Mouse (Mus musculus) hindbrain, embryonic 14.5 days (tissue): ENCODE data around the gene Fam83e. TPM values are rescaled to one million over a fixed set of nuclear protein-coding genes. Genes with fewer than 3 reads are reported as not detected.

Experiments used
- ATAC-seq: fragments of 200-750 bp; cut with Nextera tagmentation; 2 replicates; pipeline ENCODE4 v1.8.0; 2017; ENCODE audit warnings: moderate number of reproducible peaks, mild to moderate bottlenecking, moderate TSS enrichment, moderate library complexity; ENCODE audit not compliant: low FRiP score
- DNase-seq: peaks from one replicate; pipeline ENCODE4 v3.0.0-alpha.2; 2015; ENCODE audit warnings: low spot score
- H3K27ac ChIP-seq: fragments of 300-500 bp; sonication (generic); 2 replicates; pipeline ENCODE4 v1.5.1; 2014; ENCODE audit warnings: mild to moderate bottlenecking, moderate library complexity
- H3K27me3 ChIP-seq: fragments of 300-500 bp; sonication (generic); 2 replicates; pipeline ENCODE4 v1.6.1; 2014; ENCODE audit warnings: mild to moderate bottlenecking, low read length, mixed read lengths; ENCODE audit not compliant: control insufficient read depth, insufficient read depth
- H3K36me3 ChIP-seq: fragments of 300-500 bp; sonication (generic); replicated peaks from 2 replicates; pipeline ENCODE4 v1.6.1; 2014; ENCODE audit not compliant: control insufficient read depth, insufficient read depth
- H3K4me1 ChIP-seq: fragments of 300-500 bp; sonication (generic); replicated peaks from 2 replicates; pipeline ENCODE4 v1.6.1; 2014; ENCODE audit warnings: antibody characterized with exemption, low read length, mixed read lengths; ENCODE audit not compliant: control insufficient read depth, insufficient read depth
- H3K4me2 ChIP-seq: fragments of 300-500 bp; sonication (generic); replicated peaks from 2 replicates; pipeline ENCODE4 v1.6.1; 2014; ENCODE audit warnings: mild to moderate bottlenecking, moderate library complexity
- H3K4me3 ChIP-seq: fragments of 300-500 bp; sonication (generic); replicated peaks from 2 replicates; pipeline ENCODE4 v1.5.1; 2014; ENCODE audit warnings: mild to moderate bottlenecking, low read length
- H3K9ac ChIP-seq: fragments of 300-500 bp; sonication (generic); 2 replicates; pipeline ENCODE4 v1.6.1; 2014
- H3K9me3 ChIP-seq: fragments of 300-500 bp; sonication (generic); 2 replicates; pipeline ENCODE4 v1.6.1; 2016; ENCODE audit warnings: low read length; ENCODE audit not compliant: control insufficient read depth
- WGBS: fragments of 180-500 bp; shearing (Covaris S2); extraction: QIAGEN DNeasy Blood & Tissue Kit; methylation state at CpG from one replicate; pipeline ENCODE4 v1.1.7; 2014; 5-methylcytosine and 5-hydroxymethylcytosine counted together
- polyA plus RNA-seq: library from polyadenylated mRNA; unstranded; fragments of >200 nt; fragmentation: Nextera tagmentation; extraction: Ambion mirVana; gene quantifications from 2 replicates; pipeline ENCODE4 v1.2.1, GENCODE M21; 2014

The Fam83e gene
- polyA plus RNA-seq, 1 experiment from 2014 or later: 0.17 TPM

DNA sequence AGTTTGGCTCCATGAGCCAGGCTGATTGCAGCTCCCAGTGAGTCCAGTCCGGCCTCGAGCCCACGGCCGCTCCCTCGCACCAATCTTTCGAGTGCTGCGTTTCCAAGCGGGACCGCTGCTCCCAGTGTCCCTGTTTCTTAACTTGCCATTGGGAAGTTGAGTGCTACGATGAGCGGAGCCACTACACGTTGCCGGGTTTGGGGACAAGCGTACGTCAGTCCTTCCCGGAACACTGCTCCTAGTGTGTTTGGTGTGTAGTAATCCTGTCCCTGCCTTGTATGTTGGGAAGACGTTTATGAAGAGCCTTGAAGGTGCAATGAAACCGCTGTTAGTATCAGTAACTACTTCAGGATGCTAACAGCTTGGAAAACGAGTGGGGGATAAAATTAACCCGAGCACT is 2.7 kb upstream of the Fam83e start:
- Histone ChIP-seq H3K36me3 (peaks cover 45% of the 10 kb centered on the region), H3K9ac (peak overlapping the region; percentile 88), H3K4me1 (peaks cover 38% of the 10 kb centered on the region), H3K9me3 (no peaks in the 10 kb centered on the region), H3K27me3 (no peaks in the 10 kb centered on the region), H3K27ac (peak overlapping the region; percentile 93), H3K4me3 (peak overlapping the region; percentile 75), H3K4me2 (peak overlapping the region; percentile 91)
- no peak for ATAC-seq
- DNase-seq: no peak
- WGBS: under 1% methylated on average over 20 of the region's 20 CpGs

DNA sequence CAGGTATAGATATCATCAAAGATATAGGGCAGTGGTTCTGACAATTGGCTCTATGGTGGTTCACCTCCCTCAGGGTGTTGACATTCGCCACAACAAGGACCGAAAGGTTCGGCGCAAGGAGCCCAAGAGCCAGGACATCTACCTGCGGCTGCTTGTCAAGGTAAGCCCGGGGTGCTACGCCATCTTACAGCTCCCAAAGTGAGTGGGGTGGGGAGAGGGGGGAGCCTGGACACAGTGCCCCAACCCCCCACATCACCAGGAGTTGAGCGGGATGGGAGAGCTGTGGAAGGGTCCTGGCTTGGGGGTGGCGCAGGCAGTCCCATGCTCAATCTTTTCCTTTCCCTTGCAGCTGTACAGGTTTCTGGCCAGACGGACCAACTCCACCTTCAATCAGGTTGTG is 1.8 kb upstream of the Fam83e start:
- Histone ChIP-seq H3K9me3 (no peaks in the 10 kb centered on the region), H3K4me2 (peak overlapping the region; percentile 91), H3K27ac (no peak overlapping the region), H3K36me3 (peaks cover 52% of the 10 kb centered on the region), H3K4me1 (peaks cover 36% of the 10 kb centered on the region), H3K27me3 (no peaks in the 10 kb centered on the region), H3K4me3 (peak overlapping the region; percentile 75), H3K9ac (peak overlapping the region; percentile 88)
- DNase-seq: no peak
- WGBS: 87% methylated on average over 10 of the region's 10 CpGs
- ATAC-seq: no peak

DNA sequence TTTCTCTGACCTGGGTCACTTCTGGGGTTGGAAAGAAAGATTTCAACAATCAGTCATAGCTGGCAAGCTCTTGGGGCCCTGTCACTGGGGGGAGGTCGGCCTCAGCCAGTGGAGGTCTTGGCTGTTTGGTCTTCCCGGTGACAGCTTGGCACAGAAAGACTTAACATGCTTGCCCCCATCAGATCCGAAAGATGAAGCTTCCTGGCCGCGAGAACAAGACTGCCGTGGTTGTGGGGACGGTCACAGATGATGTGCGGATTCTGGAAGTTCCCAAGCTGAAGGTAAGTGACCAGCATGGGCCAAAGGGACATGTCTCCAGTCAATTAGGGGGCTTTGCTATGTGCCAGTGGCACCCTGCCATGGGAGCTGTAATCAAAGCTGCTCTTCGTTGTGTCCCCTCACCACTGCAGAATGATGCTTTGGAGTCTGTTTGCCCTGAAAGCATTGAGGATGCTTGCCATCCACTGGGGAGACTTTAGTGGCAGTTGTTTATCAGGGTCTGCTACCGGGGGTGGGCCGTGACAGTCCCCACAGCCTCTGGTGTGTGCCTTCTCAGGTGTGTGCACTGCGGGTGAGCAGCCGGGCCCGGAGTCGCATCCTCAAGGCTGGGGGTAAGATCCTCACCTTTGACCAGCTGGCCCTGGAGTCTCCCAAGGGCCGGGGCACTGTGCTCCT is 1.1 kb upstream of the Fam83e start:
- H3K9me3 ChIP-seq: no peaks in the 10 kb centered on the region
- H3K4me1 ChIP-seq: peaks cover 31% of the 10 kb centered on the region
- H3K4me3 ChIP-seq: no peak overlapping the region
- H3K4me2 ChIP-seq: peak overlapping the region; percentile 91; the same call in 1 of the 2 replicates
- H3K27ac ChIP-seq: no peak overlapping the region
- no peaks in the 10 kb centered on the region for H3K27me3 ChIP-seq
- H3K36me3 ChIP-seq: peaks cover 58% of the 10 kb centered on the region
- WGBS: 91% methylated on average over 15 of the region's 16 CpGs
- ATAC-seq (no peak), DNase-seq (no peak)
- H3K9ac ChIP-seq: peak overlapping the region; percentile 88; the same call in 1 of the 2 replicates

DNA sequence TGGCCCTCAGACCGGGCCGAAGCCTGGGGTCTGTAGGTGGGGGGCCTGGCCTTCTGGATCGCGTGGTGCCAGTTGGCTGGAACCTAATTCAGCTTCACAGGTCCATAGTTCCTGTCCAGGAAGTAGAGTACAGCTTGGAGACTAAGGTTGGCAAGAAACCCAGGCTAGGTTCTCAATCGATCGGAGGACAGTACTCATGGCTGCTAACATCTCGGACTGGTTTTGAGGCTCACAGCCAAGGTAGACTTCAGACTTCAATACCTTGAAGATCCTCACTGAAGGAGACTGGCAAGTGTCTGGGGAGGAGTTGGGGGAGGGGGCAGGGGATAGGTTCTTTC is 191 bp downstream of the Fam83e start:
- Histone ChIP-seq H3K9ac (no peak overlapping the region), H3K27me3 (no peaks in the 10 kb centered on the region), H3K9me3 (no peaks in the 10 kb centered on the region), H3K36me3 (peaks cover 71% of the 10 kb centered on the region), H3K4me3 (no peak overlapping the region), H3K27ac (no peak overlapping the region), H3K4me2 (no peak overlapping the region), H3K4me1 (peaks cover 22% of the 10 kb centered on the region)
- ATAC-seq: no peak
- DNase-seq: no peak
- WGBS: 84% methylated on average over 7 of the region's 7 CpGs

DNA sequence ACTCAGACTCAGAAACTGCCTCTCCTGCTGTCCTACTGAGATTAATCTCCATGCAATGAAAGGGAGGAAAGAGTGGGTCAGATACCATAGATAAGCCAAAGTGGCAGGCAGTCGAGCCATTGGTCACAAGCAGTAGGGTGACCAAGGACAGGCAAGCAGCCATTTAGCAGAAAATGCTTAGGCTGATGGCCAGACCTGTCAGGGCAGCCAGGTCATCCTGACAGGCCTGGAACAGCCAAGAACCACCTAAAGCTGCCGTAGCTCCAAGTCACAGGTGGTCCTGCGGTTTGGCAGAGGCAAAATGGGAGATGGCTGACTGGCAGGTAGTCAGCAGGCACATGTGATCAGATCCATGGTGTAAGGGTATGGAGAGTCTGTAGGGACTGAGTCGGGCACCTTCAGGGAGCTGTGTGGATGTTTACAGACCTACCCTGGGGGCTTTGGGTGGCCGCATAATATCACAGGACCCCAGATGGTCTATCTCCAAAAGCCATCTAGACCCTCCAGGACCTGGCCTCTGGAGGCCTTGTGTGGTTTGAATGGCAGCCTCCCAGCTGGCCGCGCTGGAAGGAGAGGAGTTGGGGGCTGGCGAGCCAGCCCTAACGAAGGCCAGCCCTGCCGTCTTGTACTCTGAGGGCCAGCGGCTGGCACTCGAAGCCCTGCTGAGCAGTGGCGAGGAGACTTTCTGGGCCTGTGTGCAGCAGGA is 783 bp downstream of the Fam83e start:
- no peak overlapping the region for H3K4me3 ChIP-seq
- DNase-seq: no peak
- no peak overlapping the region for H3K27ac ChIP-seq
- ATAC-seq: no peak
- WGBS: 60% methylated on average over 13 of the region's 13 CpGs
- H3K9me3 ChIP-seq: no peaks in the 10 kb centered on the region
- peaks cover 77% of the 10 kb centered on the region for H3K36me3 ChIP-seq
- H3K9ac ChIP-seq: no peak overlapping the region
- H3K4me1 ChIP-seq: peaks cover 16% of the 10 kb centered on the region
- no peak overlapping the region for H3K4me2 ChIP-seq
- no peaks in the 10 kb centered on the region for H3K27me3 ChIP-seq

DNA sequence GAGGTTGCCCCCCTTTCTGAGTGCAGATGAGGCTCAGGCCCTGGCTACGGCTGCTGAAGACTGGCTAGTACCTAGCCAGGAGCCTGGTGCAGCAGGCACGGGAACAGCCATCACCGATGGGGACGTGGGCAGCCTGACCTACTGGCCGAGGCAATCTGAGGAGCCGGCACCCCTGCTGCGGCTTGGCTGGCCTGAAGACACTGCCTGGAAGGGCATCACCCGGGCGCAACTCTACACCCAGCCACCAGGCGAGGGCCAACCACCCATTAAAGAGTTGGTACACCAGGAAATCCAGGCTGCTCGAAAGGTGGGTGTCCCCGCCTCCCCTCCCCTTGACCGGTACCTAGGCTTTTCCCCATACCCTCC is 1.3 kb downstream of the Fam83e start:
- H3K27me3 ChIP-seq: no peaks in the 10 kb centered on the region
- DNase-seq (no peak), ATAC-seq (no peak)
- no peak overlapping the region for H3K9ac ChIP-seq
- peaks cover 82% of the 10 kb centered on the region for H3K36me3 ChIP-seq
- no peaks in the 10 kb centered on the region for H3K9me3 ChIP-seq
- no peak overlapping the region for H3K4me3 ChIP-seq
- H3K4me2 ChIP-seq: no peak overlapping the region
- 82% methylated on average over 13 of the region's 13 CpGs for WGBS
- no peak overlapping the region for H3K27ac ChIP-seq
- peaks cover 11% of the 10 kb centered on the region for H3K4me1 ChIP-seq

DNA sequence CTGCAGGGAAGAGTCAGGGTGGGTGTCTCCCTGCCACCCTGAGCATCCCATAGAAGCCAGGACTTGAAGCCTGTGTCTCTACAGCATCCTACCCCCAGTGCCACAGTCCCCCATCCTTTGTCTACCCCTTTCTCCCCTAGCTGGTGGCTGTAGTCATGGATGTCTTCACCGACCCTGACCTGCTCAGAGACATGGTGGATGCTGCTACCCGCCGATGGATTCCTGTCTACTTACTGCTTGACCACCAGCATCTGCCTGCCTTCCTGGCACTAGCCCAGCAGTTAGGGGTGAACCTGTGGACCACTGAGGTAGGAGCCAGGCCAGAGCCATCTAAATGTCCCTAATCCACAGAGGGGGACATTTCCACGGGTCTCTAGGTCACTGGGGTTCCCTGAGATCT is 2.3 kb downstream of the Fam83e start:
- Histone ChIP-seq H3K36me3 (peaks cover 85% of the 10 kb centered on the region), H3K27me3 (no peaks in the 10 kb centered on the region), H3K27ac (no peak overlapping the region), H3K9me3 (no peaks in the 10 kb centered on the region), H3K4me2 (no peak overlapping the region), H3K9ac (no peak overlapping the region), H3K4me3 (no peak overlapping the region), H3K4me1 (peaks cover 11% of the 10 kb centered on the region)
- 88% methylated on average over 4 of the region's 4 CpGs for WGBS
- DNase-seq: no peak
- no peak for ATAC-seq

DNA sequence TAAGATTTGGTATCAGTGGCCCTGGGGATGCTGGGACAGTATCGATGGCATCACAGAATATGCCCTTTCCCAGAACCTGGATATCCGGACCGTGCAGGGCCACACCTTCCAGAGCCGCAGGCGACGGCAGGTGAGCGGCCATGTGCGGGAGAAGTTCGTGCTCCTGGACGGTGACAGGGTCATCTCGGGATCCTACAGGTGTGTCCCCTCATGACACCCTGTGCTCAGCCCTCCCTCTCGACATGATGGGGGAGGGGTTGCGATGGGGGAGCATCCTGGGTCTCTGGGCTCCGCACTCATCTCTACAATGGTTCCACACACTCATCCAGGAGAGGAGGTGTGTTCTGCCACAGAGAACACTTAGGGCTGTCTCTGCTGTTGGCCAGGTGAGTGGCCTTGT is 2.8 kb downstream of the Fam83e start:
- Histone ChIP-seq H3K27me3 (no peaks in the 10 kb centered on the region), H3K4me1 (peaks cover 8% of the 10 kb centered on the region), H3K9me3 (no peaks in the 10 kb centered on the region), H3K27ac (no peak overlapping the region), H3K4me3 (no peak overlapping the region), H3K36me3 (peaks cover 85% of the 10 kb centered on the region), H3K4me2 (no peak overlapping the region), H3K9ac (no peak overlapping the region)
- no peak for ATAC-seq
- WGBS: 95% methylated on average over 14 of the region's 14 CpGs
- DNase-seq: no peak

DNA sequence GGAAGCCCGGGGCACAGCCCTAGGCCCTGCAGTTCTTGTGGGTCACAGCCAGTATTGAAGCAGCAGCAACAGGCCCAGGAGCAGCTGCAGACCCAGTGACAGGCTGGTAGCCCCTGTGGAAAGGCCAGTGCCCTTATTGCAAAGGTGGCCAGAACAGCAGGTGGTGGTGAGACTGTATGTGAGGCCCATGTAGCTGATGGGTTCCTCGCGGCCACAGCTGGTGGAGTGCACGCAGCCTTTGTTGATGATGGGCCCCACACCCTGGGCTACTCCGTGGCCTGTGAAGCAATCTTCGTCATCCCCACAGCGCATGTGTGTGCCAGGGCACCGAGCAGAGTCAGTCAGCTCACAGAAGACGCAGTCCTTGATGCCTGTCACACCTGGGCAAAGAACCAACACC is 4.1 kb downstream of the Fam83e start:
- H3K4me2 ChIP-seq: no peak overlapping the region
- H3K9ac ChIP-seq: no peak overlapping the region
- H3K4me1 ChIP-seq: no peaks in the 10 kb centered on the region
- H3K27me3 ChIP-seq: no peaks in the 10 kb centered on the region
- 95% methylated on average over 9 of the region's 9 CpGs for WGBS
- ATAC-seq: no peak
- H3K4me3 ChIP-seq: no peak overlapping the region
- no peak for DNase-seq
- H3K9me3 ChIP-seq: no peaks in the 10 kb centered on the region
- no peak overlapping the region for H3K27ac ChIP-seq
- H3K36me3 ChIP-seq: peaks cover 73% of the 10 kb centered on the region
